ENCODE assay signal across 8 mouse cellular contexts in genomic region chr5:151127298-151127717, GRCm38 (mm10).
DNase-seq lines count a peak whose midpoint lies in the region; ATAC-seq lines count a peak whose summit lies in the region.

No protein-coding gene starts in this region.

- DNase-seq in embryo, embryonic 10.5 days (ENCODE audit: low spot score) = no peak
- no peak for DNase-seq in urinary bladder, adult 2 months (ENCODE audit: low spot score)
- no peak for DNase-seq in frontal cortex, postnatal 10 days (ENCODE audit: low spot score in 2 of 2)

- H3K9me3 ChIP-seq in hindbrain, embryonic 15.5 days = no peaks in the 10 kb centered on the region
- H3K9me3 ChIP-seq in hindbrain, embryonic 12.5 days (replicated peaks) = no peaks in the 10 kb centered on the region
- H3K9me3 ChIP-seq in heart, embryonic 13.5 days = no peaks in the 10 kb centered on the region
- no peaks in the 10 kb centered on the region for H3K9me3 ChIP-seq in lung, embryonic 15.5 days

- 0 out of 2 replicates have a peak, but pooled peaks cover 5% of the 10 kb centered on the region for H3K4me1 ChIP-seq in hindbrain, embryonic 15.5 days (replicated peaks)
- H3K4me1 ChIP-seq in hindbrain, embryonic 12.5 days = peaks cover 2% of the 10 kb centered on the region; the same call in 1 of the 2 replicates
- peaks cover 11% of the 10 kb centered on the region; the same call in 1 of the 2 replicates for H3K4me1 ChIP-seq in brown adipose tissue, adult 24 weeks (ENCODE audit: control insufficient read depth, insufficient read depth, insufficient read length, low read length)
- peaks cover 16% of the 10 kb centered on the region for H3K4me1 ChIP-seq in heart, embryonic 13.5 days
- H3K4me1 ChIP-seq in lung, embryonic 15.5 days = peaks cover 32% of the 10 kb centered on the region

- H3K9ac ChIP-seq in hindbrain, embryonic 15.5 days = no peak overlapping the region
- H3K9ac ChIP-seq in hindbrain, embryonic 12.5 days = no peak overlapping the region
- peak overlapping the region; percentile 47; the same call in 1 of the 2 replicates for H3K9ac ChIP-seq in heart, embryonic 13.5 days
- peak overlapping the region; percentile 36 for H3K9ac ChIP-seq in lung, embryonic 15.5 days

- no peaks in the 10 kb centered on the region for H3K27me3 ChIP-seq in hindbrain, embryonic 15.5 days
- H3K27me3 ChIP-seq in hindbrain, embryonic 12.5 days = no peaks in the 10 kb centered on the region
- H3K27me3 ChIP-seq in heart, embryonic 13.5 days (replicated peaks) = no peaks in the 10 kb centered on the region
- H3K27me3 ChIP-seq in lung, embryonic 15.5 days = no peaks in the 10 kb centered on the region

- 48% methylated on average over 6 of the region's 6 CpGs for WGBS in hindbrain, embryonic 15.5 days
- WGBS in hindbrain, embryonic 12.5 days = 70% methylated on average over 6 of the region's 6 CpGs
- 35% methylated on average over 6 of the region's 6 CpGs for WGBS in heart, embryonic 13.5 days
- WGBS in lung, embryonic 15.5 days = 13% methylated on average over 6 of the region's 6 CpGs

- no peak for ATAC-seq in hindbrain, embryonic 15.5 days (ENCODE audit: low FRiP score, low read depth)
- no peak for ATAC-seq in hindbrain, embryonic 12.5 days (ENCODE audit: low FRiP score)
- no peak for ATAC-seq in heart, embryonic 13.5 days (ENCODE audit: extremely low read depth, insufficient number of reproducible peaks, low FRiP score, low TSS enrichment)
- ATAC-seq in lung, embryonic 15.5 days (ENCODE audit: borderline replicate concordance, extremely low read depth, low FRiP score, low TSS enrichment) = peak; percentile 60

- no peak overlapping the region; the same call in 1 of the 2 replicates for H3K27ac ChIP-seq in hindbrain, embryonic 15.5 days (replicated peaks)
- H3K27ac ChIP-seq in hindbrain, embryonic 12.5 days = no peak overlapping the region
- H3K27ac ChIP-seq in brown adipose tissue, adult 24 weeks (replicated peaks; ENCODE audit: low read depth, low read length) = peak overlapping the region; percentile 34
- no peak overlapping the region; the same call in 1 of the 2 replicates for H3K27ac ChIP-seq in heart, embryonic 13.5 days (replicated peaks)
- H3K27ac ChIP-seq in lung, embryonic 15.5 days = peak overlapping the region; percentile 82

- H3K4me3 ChIP-seq in hindbrain, embryonic 15.5 days = no peak overlapping the region
- H3K4me3 ChIP-seq in hindbrain, embryonic 12.5 days = no peak overlapping the region
- peak overlapping the region; percentile 39 for H3K4me3 ChIP-seq in brown adipose tissue, adult 24 weeks (ENCODE audit: insufficient read depth, low read depth, low read length)
- H3K4me3 ChIP-seq in heart, embryonic 13.5 days = peak overlapping the region; percentile 28
- H3K4me3 ChIP-seq in lung, embryonic 15.5 days = peak overlapping the region; percentile 39

- H3K36me3 ChIP-seq in hindbrain, embryonic 15.5 days = no peaks in the 10 kb centered on the region
- no peaks in the 10 kb centered on the region for H3K36me3 ChIP-seq in hindbrain, embryonic 12.5 days
- H3K36me3 ChIP-seq in heart, embryonic 13.5 days = no peaks in the 10 kb centered on the region
- no peaks in the 10 kb centered on the region for H3K36me3 ChIP-seq in lung, embryonic 15.5 days

- peak overlapping the region; percentile 4; the same call in 1 of the 2 replicates for H3K4me2 ChIP-seq in hindbrain, embryonic 15.5 days
- H3K4me2 ChIP-seq in hindbrain, embryonic 12.5 days (replicated peaks) = no peak overlapping the region
- peak overlapping the region; percentile 3 for H3K4me2 ChIP-seq in heart, embryonic 13.5 days
- H3K4me2 ChIP-seq in lung, embryonic 15.5 days = peak overlapping the region; percentile 43

Comparison
In these comparisons a context has a peak if more than half of its experiments do, and no peak if none do; other contexts are left out.
1. H3K27ac ChIP-seq: peak in brown adipose tissue, adult 24 weeks (single experiment) and lung, embryonic 15.5 days (single experiment); none in hindbrain, embryonic 15.5 days (single experiment), hindbrain, embryonic 12.5 days (single experiment) and heart, embryonic 13.5 days (single experiment).
2. H3K4me3 ChIP-seq: peak in brown adipose tissue, adult 24 weeks (single experiment), heart, embryonic 13.5 days (single experiment) and lung, embryonic 15.5 days (single experiment); none in hindbrain, embryonic 15.5 days (single experiment) and hindbrain, embryonic 12.5 days (single experiment).
3. H3K9ac ChIP-seq: peak in heart, embryonic 13.5 days (single experiment) and lung, embryonic 15.5 days (single experiment); none in hindbrain, embryonic 15.5 days (single experiment) and hindbrain, embryonic 12.5 days (single experiment).